Mouse (Mus musculus) erythroblast, embryonic 14.5 days (primary cell): ENCODE results near the gene Nat8f1.

ENCODE experiments used
- GATA1 ChIP-seq: IDR thresholded peaks from 2 replicates; pipeline ENCODE4 v1.6.1; 2012; ENCODE audit warnings: low read length, inconsistent platforms, mixed read lengths
- TAL1 ChIP-seq: IDR thresholded peaks from 3 replicates; pipeline ENCODE4 v1.6.1; 2012; ENCODE audit warnings: low read length, inconsistent platforms, mixed read lengths

- no peak for TF ChIP-seq TAL1
- no peak for TF ChIP-seq GATA1
Observed at GRCm38 (mm10) chr6:85919401-85919800, 3.9 kb upstream of the Nat8f1 start.
